Mouse (Mus musculus): ENCODE measurements around the gene Blmh. TPM values are rescaled to one million over a fixed set of nuclear protein-coding genes. Genes with fewer than 3 reads are reported as not detected.
A peak's percentile ranks its signal among the peaks of the same experiment; 100 is the strongest.

The Blmh gene
- total and polyA plus RNA-seq, 3 experiments = 111 to 116 TPM; not detected in 1

GRCm38 (mm10) chr11:76974680-76975319, 50.2 kb downstream of the Blmh start:
- TF ChIP-seq MAX (IDR thresholded peaks at IDR 0.05; ENCODE audit: low read length) (no peak), NELFE (IDR thresholded peaks at IDR 0.05; ENCODE audit: low read depth, low read length) (no peak), POLR2A (IDR thresholded peaks at IDR 0.05; ENCODE audit: control insufficient read depth in 1 of 2, insufficient read depth in 1 of 2, low read depth in 1 of 2, low read length in 2 of 2, poor library complexity in 1 of 2) (no peak), ZKSCAN1 (IDR thresholded peaks at IDR 0.05; ENCODE audit: low read depth, low read length) (no peak), ZC3H11A (IDR thresholded peaks at IDR 0.05; ENCODE audit: low read depth, low read length) (no peak), POLR2AphosphoS2 (IDR thresholded peaks at IDR 0.05; ENCODE audit: low read length) (no peak), RCOR1 (IDR thresholded peaks at IDR 0.05; ENCODE audit: low read depth, low read length) (no peak), TBP (IDR thresholded peaks at IDR 0.05; ENCODE audit: low read depth, low read length) (no peak), TCF12 (IDR thresholded peaks at IDR 0.05; ENCODE audit: low read depth, low read length) (no peak), MAFK (IDR thresholded peaks at IDR 0.05; ENCODE audit: borderline replicate concordance, low read depth, low read length) (no peak), MYC (IDR thresholded peaks at IDR 0.05; ENCODE audit: low read depth, low read length) (no peak), ELF1 (IDR thresholded peaks at IDR 0.05; ENCODE audit: low read depth, low read length) (no peak), MYB (IDR thresholded peaks at IDR 0.05; ENCODE audit: low read depth, low read length) (no peak), HCFC1 (IDR thresholded peaks at IDR 0.05; ENCODE audit: low read depth, low read length) (no peak), ZNF384 (IDR thresholded peaks at IDR 0.05; ENCODE audit: low read depth, low read length) (no peak)
- H3K79me2 ChIP-seq (ENCODE audit: control insufficient read depth, insufficient read depth, low read length, poor library complexity) = no peaks in the 10 kb centered on the region
- H3K4me3 ChIP-seq (ENCODE audit: control insufficient read depth in 1 of 2, insufficient read depth in 1 of 2, low read depth in 2 of 2, low read length in 2 of 2) = no peak overlapping the region
- peaks cover 0 to 3% of the 10 kb centered on the region in 2 experiments; a peak in 2 of 4 replicates for H3K4me1 ChIP-seq (ENCODE audit: control insufficient read depth in 1 of 2, insufficient read depth in 2 of 2, low read length in 2 of 2)
- no peak overlapping the region for H3K27ac ChIP-seq (ENCODE audit: control insufficient read depth, low read depth, low read length)
- peaks cover 9 to 17% of the 10 kb centered on the region in 2 experiments for H3K36me3 ChIP-seq (ENCODE audit: control insufficient read depth in 1 of 2, insufficient read depth in 2 of 2, low read length in 2 of 2)
- no peak for DNase-seq (ENCODE audit: low read depth, low spot score)
- H3K9ac ChIP-seq (ENCODE audit: control insufficient read depth, low read depth, low read length, poor library complexity, severe bottlenecking) = no peak overlapping the region
- no peaks in the 10 kb centered on the region for H3K27me3 ChIP-seq (ENCODE audit: control insufficient read depth in 1 of 2, insufficient read depth in 2 of 2, low read length in 2 of 2)
- no peaks in the 10 kb centered on the region for H3K9me3 ChIP-seq (replicated peaks; ENCODE audit: insufficient read depth, low read length)

GRCm38 (mm10) chr11:76981570-76982141, 57.0 kb downstream of the Blmh start:
- Histone ChIP-seq H3K9ac (ENCODE audit: control insufficient read depth, low read depth, low read length, poor library complexity, severe bottlenecking) (no peak overlapping the region), H3K79me2 (ENCODE audit: control insufficient read depth, insufficient read depth, low read length, poor library complexity) (no peaks in the 10 kb centered on the region), H3K4me1 (ENCODE audit: control insufficient read depth in 1 of 2, insufficient read depth in 2 of 2, low read length in 2 of 2) (peaks cover 20 to 26% of the 10 kb centered on the region in 2 experiments), H3K4me3 (ENCODE audit: control insufficient read depth in 1 of 2, insufficient read depth in 1 of 2, low read depth in 2 of 2, low read length in 2 of 2) (no peak overlapping the region), H3K27ac (ENCODE audit: control insufficient read depth, low read depth, low read length) (peak overlapping the region; percentile 6; the same call in 1 of the 2 replicates), H3K9me3 (replicated peaks; ENCODE audit: insufficient read depth, low read length) (no peaks in the 10 kb centered on the region), H3K27me3 (ENCODE audit: control insufficient read depth in 1 of 2, insufficient read depth in 2 of 2, low read length in 2 of 2) (no peaks in the 10 kb centered on the region), H3K36me3 (ENCODE audit: control insufficient read depth in 1 of 2, insufficient read depth in 2 of 2, low read length in 2 of 2) (peaks cover under 1 to 42% of the 10 kb centered on the region in 2 experiments)
- TF ChIP-seq MAX (IDR thresholded peaks at IDR 0.05; ENCODE audit: low read length) (peak; percentile 72; the same call in 1 of the 2 replicates), TAL1 (IDR thresholded peaks at IDR 0.05; ENCODE audit: low read length) (peak; percentile 8; the same call in 1 of the 2 replicates), SIN3A (IDR thresholded peaks at IDR 0.05; ENCODE audit: low read length) (peak; percentile 35), EP300 (IDR thresholded peaks at IDR 0.05; ENCODE audit: low read depth in 1 of 2, low read length in 2 of 2) (peak in 1 of 2 experiments; percentile 47; a peak in 2 of 4 replicates), ELF1 (IDR thresholded peaks at IDR 0.05; ENCODE audit: low read depth, low read length) (0 out of 2 replicates have a peak, but pooled peaks have one; percentile 29), JUND (IDR thresholded peaks at IDR 0.05; ENCODE audit: low read depth, low read length) (no peak), MXI1 (IDR thresholded peaks at IDR 0.05; ENCODE audit: low read depth, low read length) (peak; percentile 43; the same call in 1 of the 2 replicates), NELFE (IDR thresholded peaks at IDR 0.05; ENCODE audit: low read depth, low read length) (no peak), MYC (IDR thresholded peaks at IDR 0.05; ENCODE audit: low read depth, low read length) (0 out of 2 replicates have a peak, but pooled peaks have one; percentile 22), ETS1 (IDR thresholded peaks at IDR 0.05; ENCODE audit: low read depth, low read length) (0 out of 2 replicates have a peak, but pooled peaks have one; percentile 32), TBP (IDR thresholded peaks at IDR 0.05; ENCODE audit: low read depth, low read length) (peak; percentile 90)
- DNase-seq (ENCODE audit: low read depth, low spot score) = peak; percentile 86
